Mouse (Mus musculus): Measurements from ENCODE around the gene Gprc6a. TPM values are rescaled to one million over a fixed set of nuclear protein-coding genes. Genes with fewer than 3 reads are reported as not detected.

Gene Gprc6a
- polyA plus RNA-seq, 1 experiment, result not detected

DNA sequence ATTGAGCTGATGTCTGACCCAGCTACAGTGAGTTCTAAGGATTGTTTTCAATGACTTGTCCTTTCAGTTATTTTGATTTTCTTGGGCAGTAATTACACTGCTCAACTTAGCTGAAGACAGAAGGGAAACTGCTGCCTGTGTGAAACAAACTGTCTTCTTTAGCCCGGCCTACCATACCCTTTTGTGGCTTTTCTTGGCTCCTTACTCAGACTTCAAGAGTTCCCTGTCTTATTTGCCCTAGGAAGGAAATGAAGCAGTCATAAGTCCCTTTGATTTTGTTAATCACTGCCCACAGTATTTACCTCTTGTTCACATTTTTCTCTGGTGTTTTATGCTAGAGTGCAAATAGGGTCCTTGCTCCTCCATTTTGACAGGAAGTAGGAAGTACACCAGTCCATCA lies 46.9 kb downstream of the Gprc6a start:
- TF ChIP-seq POLR2A (IDR thresholded peaks at IDR 0.05; ENCODE audit: low read depth, low read length), result no peak
- TF ChIP-seq CTCF (IDR thresholded peaks at IDR 0.05; ENCODE audit: extremely low read depth, insufficient read length, insufficient replicate concordance, low read depth, low read length), result no peak
- H3K27me3 ChIP-seq (ENCODE audit: control insufficient read depth, insufficient read depth, low read length), result no peaks in the 10 kb centered on the region
- no peak overlapping the region for H3K27ac ChIP-seq (ENCODE audit: insufficient read depth, low read depth, low read length)
- H3K4me3 ChIP-seq (ENCODE audit: low read depth, low read length), result no peak overlapping the region
- 79% methylated on average over 1 of the region's 1 CpGs for whole genome bisulfite sequencing
- no peaks in the 10 kb centered on the region for H3K36me3 ChIP-seq (ENCODE audit: control insufficient read depth, insufficient read depth, low read length)
- no peaks in the 10 kb centered on the region for H3K4me1 ChIP-seq (ENCODE audit: control insufficient read depth, insufficient read depth, insufficient read length, low read length)

DNA sequence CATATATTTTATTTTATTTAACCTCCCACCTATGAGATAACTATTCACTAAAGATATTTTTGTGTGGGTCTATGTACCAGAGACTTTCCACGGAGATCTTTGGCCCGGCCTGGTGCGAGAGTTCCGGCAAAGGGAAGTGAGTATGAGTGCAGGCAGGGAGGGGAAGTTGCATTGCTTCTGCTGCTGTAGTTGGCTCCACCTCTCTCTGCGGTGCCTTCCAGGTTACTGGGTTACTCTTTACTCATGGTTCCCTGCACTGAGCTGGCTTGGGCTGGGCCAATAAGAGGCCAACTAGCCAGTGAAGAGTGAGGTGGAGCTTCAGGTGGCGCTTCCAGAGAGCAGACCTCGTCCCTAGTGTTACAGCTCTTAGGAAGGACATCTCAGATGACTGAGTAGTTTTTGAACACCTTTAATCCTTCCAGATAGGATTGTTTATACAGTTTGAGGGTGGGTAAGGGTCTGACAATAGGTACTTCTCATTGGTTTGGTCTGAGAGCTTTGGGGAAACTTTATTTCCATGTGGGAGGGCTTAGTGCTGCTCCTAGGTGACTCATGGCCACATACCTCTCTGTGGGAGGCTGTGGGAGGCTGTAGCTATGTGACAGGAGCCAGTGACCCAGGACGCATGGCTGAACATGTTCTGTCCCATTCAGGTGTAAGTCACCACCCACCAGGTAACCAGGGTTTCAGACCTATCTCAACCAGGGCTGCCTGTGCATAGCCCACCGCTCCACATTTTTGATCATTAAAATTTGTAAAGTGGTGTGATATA lies 59.9 kb downstream of the Gprc6a start:
- no peaks in the 10 kb centered on the region for H3K27me3 ChIP-seq (ENCODE audit: control insufficient read depth, insufficient read depth, low read length)
- H3K36me3 ChIP-seq (ENCODE audit: control insufficient read depth, insufficient read depth, low read length), result no peaks in the 10 kb centered on the region
- 35% methylated on average over 9 of the region's 9 CpGs for WGBS
- TF ChIP-seq POLR2A (IDR thresholded peaks at IDR 0.05; ENCODE audit: low read depth, low read length) (no peak), CTCF (IDR thresholded peaks at IDR 0.05; ENCODE audit: extremely low read depth, insufficient read length, insufficient replicate concordance, low read depth, low read length) (no peak)
- H3K4me3 ChIP-seq (ENCODE audit: low read depth, low read length), result no peak overlapping the region
- H3K4me1 ChIP-seq (ENCODE audit: control insufficient read depth, insufficient read depth, insufficient read length, low read length), result peaks cover 2% of the 10 kb centered on the region; the same call in 1 of the 2 replicates
- H3K27ac ChIP-seq (ENCODE audit: insufficient read depth, low read depth, low read length), result no peak overlapping the region

Other genes starting within 250 kb of the Gprc6a start
- 1.2 and 1.6 TPM in 2 replicates for gene Gm49339, start 150.8 kb downstream of the Gprc6a start, polyA plus RNA-seq (2012; rRNA removed)
- 0.57 and 1.1 TPM in 2 replicates for gene Lilr4b, start 150.8 kb downstream of the Gprc6a start, polyA plus RNA-seq (2012; rRNA removed)
- gene Lilrb4a, start 140.5 kb downstream of the Gprc6a start, polyA plus RNA-seq (2012; rRNA removed), result 0.55 and 0.77 TPM in 2 replicates
- gene Fam162b, start 40.9 kb downstream of the Gprc6a start, polyA plus RNA-seq (2012; rRNA removed), result 1.1 TPM in 1 of 2 replicates, not detected in the other
- gene Rfx6, start 46.3 kb upstream of the Gprc6a start, polyA plus RNA-seq (2012; rRNA removed), result 0.67 and 0.95 TPM in 2 replicates

All from small intestine, adult 2 months (tissue).